Mouse (Mus musculus): ENCODE results near the gene Tpi1. TPM values are rescaled to one million over a fixed set of nuclear protein-coding genes. Genes with fewer than 3 reads are reported as not detected.

Gene Tpi1
- 133 TPM for polyA plus RNA-seq (2017; shearing (Covaris generic))

DNA sequence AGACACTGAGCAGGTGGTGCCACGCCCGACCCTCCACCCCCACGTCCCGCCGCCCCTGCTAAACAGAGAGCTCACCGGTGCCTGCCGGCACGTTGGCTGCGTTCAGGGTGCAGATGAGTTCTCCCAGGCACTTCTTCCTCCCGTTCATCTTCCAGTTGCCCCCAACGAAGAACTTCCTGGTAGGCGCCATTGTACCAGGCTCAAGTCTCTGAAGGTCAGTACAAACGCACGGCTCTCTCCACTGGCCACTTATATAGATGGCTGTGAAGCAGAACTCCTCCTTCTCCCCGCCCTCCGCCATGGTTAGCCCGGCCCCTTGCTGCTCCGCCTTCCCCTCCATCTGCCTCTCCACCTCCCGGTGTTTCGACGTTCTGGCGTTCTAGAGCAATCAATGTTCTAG is at the start of gene Tpi1:
TSS of gene Tpi1 (minus strand) at position 364 of the 400 bp plus-strand sequence.

DNA sequence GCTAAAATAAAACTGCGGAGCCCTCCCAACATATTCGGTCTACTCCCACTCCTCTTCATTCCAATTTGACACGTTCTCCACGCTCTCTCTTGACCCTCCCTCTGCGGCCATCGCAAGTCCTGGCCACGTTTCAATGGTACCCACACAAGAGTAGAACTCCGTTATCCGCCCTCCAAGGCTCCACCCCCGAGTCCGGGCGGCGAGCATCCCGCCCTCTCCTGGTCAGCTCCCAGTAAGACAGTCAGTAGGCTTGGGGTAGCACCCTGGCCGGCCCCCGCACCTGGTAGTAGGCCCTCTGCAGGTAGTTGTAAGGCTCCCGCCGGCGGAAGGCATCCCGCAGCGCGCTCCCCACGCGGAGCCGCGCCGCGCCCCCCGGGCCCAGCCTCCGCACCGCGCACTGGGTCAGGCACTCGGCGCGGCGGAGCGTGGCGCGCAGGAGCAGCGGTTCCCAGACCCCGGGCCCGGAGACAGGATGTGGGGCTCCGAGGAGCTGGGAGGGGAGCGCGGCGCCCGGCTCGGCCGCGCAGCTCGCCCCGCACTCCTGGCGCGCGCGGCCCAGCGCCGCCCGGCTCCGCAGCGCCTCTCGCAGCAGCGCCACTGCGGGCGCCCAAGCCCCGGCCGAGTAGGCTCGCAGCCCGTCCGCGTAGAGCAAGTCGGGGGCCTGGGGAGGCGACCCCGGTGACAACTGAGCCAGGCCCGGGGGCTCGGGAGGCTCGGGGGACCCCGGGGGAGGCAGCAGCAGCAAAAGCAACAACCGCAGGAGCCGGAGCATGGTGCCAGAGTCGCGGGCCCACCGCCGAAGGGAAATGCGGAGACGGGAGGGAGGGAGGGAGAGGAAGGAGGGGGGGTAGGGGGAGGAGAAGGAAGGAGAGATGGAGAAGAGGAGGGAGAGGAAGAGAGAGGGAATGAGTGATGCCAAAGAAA is 43.1 kb upstream of the Tpi1 start, which contains the start of gene P3h3:
TSS of gene P3h3 (minus strand) at position 837 of the 924 bp plus-strand sequence.

DNA sequence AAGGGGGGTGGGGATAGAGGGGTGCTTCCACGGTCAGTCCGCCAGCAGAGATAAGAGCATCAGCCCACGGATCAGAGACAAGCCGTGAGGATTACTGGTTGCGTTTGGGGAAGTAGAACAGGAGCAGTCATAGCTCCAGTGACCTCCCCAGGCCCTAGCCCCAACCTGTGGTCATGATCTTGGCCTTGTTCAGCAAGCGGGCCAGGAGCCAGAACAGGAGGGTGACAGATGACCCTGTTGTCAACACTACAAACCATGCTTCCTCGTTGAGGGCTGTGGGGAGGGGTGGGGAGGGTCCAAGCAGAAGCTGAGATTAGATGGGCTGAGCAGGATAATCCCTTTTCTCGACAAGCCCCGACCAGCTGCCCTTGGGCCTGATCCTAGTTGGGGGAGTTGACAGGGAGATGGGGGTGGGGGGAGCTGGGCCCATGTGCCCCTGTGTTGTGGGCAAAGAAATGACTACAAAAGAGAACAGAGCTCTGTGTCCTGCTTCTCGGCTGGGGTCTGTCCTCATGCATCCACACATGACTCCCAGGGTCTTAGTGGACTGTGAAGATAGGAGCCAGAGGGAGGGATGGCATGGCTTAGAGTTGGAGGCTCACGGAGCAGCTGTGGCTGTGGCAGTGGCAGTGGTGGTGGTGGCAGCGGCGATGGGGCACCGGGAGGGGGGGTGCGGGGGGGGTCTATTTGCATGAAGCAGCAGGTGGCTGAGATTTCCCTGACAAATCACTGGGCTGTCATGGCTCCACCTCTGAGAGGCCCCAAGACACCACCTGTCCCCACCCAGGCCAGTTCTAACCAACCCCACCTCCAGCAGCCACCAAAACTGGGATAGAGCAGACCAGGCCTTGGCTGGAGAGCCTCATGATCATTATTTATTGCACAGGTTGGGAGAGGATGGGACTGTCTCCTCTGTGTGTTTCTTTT is 26.4 kb upstream of the Tpi1 start, which contains the start of gene Gnb3:
TSS of gene Gnb3 (minus strand) at position 35 of the 927 bp plus-strand sequence.

DNA sequence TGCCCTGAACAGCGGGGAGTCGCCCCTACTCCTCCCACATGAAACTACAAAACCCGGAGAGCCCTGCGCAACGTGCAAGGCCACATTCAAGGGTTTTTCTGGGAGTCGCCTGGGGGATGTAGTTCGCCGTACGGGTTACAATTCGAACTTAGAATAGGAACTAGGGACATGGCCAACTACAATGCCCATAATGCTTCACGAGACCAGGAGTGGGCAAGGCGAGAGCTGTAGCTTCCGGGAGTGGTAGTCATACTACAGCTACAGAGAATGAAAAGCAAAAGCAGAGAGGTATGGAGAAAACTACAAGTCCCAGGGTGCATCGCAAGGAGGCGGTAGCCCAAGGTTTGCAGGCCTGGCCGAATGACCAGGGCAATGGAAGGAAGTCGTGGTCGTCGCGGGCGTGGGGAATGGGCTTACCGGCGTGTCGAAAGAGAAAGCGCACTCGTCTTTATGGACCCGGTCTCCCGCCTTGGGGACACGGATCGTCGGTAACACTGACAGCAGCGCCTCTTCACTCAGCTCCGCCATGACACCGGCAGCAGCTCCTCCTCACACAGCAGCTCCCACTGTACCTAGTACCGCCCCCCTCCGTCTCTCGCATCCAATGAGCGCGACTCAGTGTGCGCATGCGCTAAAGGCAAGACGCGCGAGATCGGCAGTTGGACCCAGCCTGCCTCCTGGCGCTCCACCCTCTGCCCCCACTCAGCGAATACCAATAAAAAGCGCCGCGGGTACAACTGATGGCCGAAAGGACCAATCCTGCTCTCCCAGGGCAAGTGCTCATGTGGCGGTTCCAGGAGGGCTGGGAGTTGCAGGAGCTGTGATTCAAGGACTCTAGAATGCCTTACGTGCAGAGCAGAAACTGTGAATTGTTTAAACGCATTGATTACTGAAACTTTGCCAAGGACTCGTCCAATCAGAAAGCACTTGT is 15.0 kb upstream of the Tpi1 start, which contains the start of the genes Usp5 and Cdca3:
TSS of gene Usp5 (minus strand) at position 617 of the 931 bp plus-strand sequence.
TSS of gene Cdca3 (plus strand) at position 680 of the 931 bp plus-strand sequence.

DNA sequence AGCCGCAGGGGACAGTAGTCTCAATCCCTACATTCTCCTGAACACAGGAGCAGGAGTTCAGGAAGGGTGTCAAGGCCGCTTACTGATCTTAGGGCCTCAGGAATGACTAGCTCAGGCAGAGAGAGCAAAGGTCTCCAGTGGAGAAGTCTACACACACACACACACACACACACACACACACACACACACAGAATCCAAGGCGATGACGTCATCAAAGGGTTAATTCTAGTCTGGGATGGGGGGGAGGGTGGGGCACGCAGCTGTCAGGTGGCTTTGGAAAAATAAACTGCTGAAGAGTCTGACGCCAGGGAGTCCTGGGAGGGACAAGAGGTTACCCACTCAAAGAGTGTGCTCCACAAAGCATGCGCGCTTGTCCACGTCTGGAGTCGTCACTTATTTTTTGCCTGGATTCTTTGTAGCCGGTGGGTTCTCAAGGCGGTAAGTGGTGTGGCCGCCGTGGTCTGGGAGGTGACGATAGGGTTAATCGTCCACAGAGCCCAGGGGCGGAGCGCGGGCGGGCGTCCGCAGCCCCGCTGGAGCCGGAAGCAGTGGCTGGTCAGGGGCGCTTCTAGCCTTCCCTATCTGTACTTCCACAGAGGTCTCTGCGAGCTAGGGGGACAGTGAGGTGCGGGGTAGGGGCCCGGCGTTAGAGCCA is 5.6 kb downstream of the Tpi1 start, which contains the start of gene Spsb2:
TSS of gene Spsb2 (plus strand) at position 304 of the 655 bp plus-strand sequence.

DNA sequence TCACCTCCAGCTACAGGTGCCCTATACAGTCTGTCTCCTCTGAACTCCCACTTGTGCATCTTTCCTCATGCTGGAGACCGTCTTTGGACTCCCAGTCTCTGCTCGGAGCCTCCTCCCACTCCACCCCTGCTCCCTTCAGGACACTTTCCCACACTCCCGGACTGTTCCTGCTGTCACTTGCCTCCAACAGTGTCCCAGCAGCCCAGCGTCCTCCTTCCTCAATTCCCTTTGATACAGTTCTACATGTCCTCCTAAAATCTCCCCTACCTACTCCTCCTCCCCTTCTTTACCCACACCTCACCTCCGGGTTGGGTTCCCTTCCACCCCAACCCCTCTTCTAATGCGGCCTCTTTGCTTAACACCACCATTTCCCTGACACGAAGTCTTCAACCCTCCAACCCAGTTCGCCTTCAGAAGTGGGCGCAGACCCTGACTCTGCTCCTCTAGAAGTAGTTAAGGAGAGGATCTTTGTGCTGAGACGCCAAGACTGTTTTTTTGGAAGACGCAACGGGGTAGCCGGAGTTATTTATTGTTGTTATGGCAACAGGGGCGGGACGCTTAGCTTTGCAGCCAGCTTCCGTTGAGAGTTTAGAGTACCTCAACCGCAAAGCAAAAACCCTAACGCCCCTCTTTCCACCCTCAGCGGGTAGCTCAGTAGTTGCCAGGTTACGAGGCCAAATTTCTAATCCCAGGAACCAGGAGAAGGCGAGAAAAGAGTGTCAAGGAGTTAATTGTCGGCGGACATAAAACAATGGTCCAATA is 34.7 kb downstream of the Tpi1 start, which contains the start of gene Lrrc23:
TSS of gene Lrrc23 (minus strand) at position 506 of the 762 bp plus-strand sequence.

DNA sequence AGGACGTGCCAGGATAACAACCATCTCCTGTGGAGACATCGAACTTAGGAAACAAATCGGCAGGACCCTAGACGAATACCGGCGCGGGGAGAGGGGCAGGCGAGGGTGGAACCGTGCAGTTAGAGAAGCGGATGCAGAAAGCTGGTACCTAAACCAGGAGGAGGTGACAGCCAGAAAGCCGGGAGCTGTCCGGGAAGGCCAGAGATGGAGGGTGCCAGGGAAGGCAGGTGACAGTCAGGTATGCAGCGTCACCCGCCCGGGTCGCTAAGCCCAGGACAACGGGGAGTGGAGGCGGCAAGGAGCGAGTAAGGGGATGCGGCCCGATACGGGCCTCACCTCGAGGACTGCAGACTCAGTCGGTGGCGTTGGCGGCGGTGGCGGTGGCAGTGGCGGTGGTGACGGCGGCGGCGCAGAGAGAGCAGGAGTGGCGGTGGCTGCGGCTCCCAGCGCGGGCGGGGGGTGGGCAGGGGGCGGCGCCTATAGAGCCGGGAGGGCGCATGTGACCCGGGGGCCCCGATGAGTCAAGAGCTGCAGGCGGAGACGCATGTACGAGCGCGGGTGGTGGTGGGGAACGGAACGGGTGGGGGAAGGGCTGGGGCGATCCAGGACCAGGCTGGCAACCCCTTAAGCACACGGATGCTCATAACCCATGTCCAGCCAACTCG is 44.9 kb downstream of the Tpi1 start, which contains the start of gene Eno2:
TSS of gene Eno2 (minus strand) at position 573 of the 665 bp plus-strand sequence.

Other genes with a start within 250 kb of the Tpi1 start
- gene C1rb, start 244.0 kb downstream of the Tpi1 start, polyA plus RNA-seq (2017; shearing (Covaris generic)) = not detected
- gene C1s2, start 178.2 kb downstream of the Tpi1 start, polyA plus RNA-seq (2017; shearing (Covaris generic)) = not detected
- 77.1 TPM for gene Lpcat3, start 151.3 kb downstream of the Tpi1 start, polyA plus RNA-seq (2017; shearing (Covaris generic))
- gene Emg1, start 102.1 kb downstream of the Tpi1 start, polyA plus RNA-seq (2017; shearing (Covaris generic)) = 347 TPM
- gene Phb2, start 102.0 kb downstream of the Tpi1 start, polyA plus RNA-seq (2017; shearing (Covaris generic)) = 140 TPM
- 357 TPM for gene Ptpn6, start 75.6 kb downstream of the Tpi1 start, polyA plus RNA-seq (2017; shearing (Covaris generic))
- gene Grcc10, start 72.9 kb downstream of the Tpi1 start, polyA plus RNA-seq (2017; shearing (Covaris generic)) = 578 TPM
- not detected for gene Gm45234, start 58.3 kb downstream of the Tpi1 start, polyA plus RNA-seq (2017; shearing (Covaris generic))
- gene Atn1, start 57.8 kb downstream of the Tpi1 start, polyA plus RNA-seq (2017; shearing (Covaris generic)) = 3.1 TPM
- gene Eno2, start 44.6 kb downstream of the Tpi1 start, polyA plus RNA-seq (2017; shearing (Covaris generic)) = 5.0 TPM
- gene Lrrc23, start 34.6 kb downstream of the Tpi1 start, polyA plus RNA-seq (2017; shearing (Covaris generic)) = 2.5 TPM
- gene Spsb2, start 5.6 kb downstream of the Tpi1 start, polyA plus RNA-seq (2017; shearing (Covaris generic)) = 8.1 TPM
- gene Usp5, start 15.2 kb upstream of the Tpi1 start, polyA plus RNA-seq (2017; shearing (Covaris generic)) = 133 TPM
- gene Cdca3, start 15.3 kb upstream of the Tpi1 start, polyA plus RNA-seq (2017; shearing (Covaris generic)) = 8.8 TPM
- gene Gnb3, start 26.0 kb upstream of the Tpi1 start, polyA plus RNA-seq (2017; shearing (Covaris generic)) = not detected
- gene P3h3, start 43.5 kb upstream of the Tpi1 start, polyA plus RNA-seq (2017; shearing (Covaris generic)) = 0.10 TPM
- gene Gpr162, start 49.7 kb upstream of the Tpi1 start, polyA plus RNA-seq (2017; shearing (Covaris generic)) = 0.43 TPM
- gene Cd4, start 73.9 kb upstream of the Tpi1 start, polyA plus RNA-seq (2017; shearing (Covaris generic)) = 308 TPM
- 4.4 TPM for gene Lag3, start 97.4 kb upstream of the Tpi1 start, polyA plus RNA-seq (2017; shearing (Covaris generic))
- gene Ptms, start 105.8 kb upstream of the Tpi1 start, polyA plus RNA-seq (2017; shearing (Covaris generic)) = 10.0 TPM
- gene Mlf2, start 117.1 kb upstream of the Tpi1 start, polyA plus RNA-seq (2017; shearing (Covaris generic)) = 107 TPM
- gene Cops7a, start 151.2 kb upstream of the Tpi1 start, polyA plus RNA-seq (2017; shearing (Covaris generic)) = 116 TPM
- 0.42 TPM for gene Pianp, start 182.4 kb upstream of the Tpi1 start, polyA plus RNA-seq (2017; shearing (Covaris generic))
- gene Zfp384, start 194.8 kb upstream of the Tpi1 start, polyA plus RNA-seq (2017; shearing (Covaris generic)) = 14.6 TPM
- gene Ing4, start 225.5 kb upstream of the Tpi1 start, polyA plus RNA-seq (2017; shearing (Covaris generic)) = 92.1 TPM
- gene Acrbp, start 235.4 kb upstream of the Tpi1 start, polyA plus RNA-seq (2017; shearing (Covaris generic)) = 30.7 TPM

All from CD4-positive, CD25-positive, alpha-beta regulatory T cell, adult 9 weeks (primary cell).